Mouse (Mus musculus): ENCODE data around the gene Zfp36l2. TPM values are rescaled to one million over a fixed set of nuclear protein-coding genes. Genes with fewer than 3 reads are reported as not detected.

Zfp36l2 gene
- polyA plus RNA-seq, 1 experiment from 2014 or later: 25.5 TPM

DNA sequence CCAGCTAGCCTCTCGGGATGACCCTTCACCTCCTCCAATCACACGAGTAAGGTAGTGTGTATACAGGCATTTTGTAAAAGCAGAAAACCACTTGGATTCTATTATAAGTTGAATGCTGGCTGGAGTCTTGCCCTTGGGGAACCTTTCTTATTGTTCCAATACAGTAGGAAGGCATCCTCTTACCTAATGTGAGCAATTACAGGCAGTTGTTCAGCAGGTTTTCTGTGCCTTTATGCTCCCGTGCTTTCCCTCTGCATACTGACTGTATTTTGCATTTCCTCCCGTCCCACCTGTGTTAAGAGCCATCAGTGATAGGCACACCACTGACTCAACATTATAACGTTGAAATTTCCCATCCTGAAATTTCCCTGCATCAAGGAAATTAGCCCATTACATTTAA is 17.2 kb upstream of the Zfp36l2 start:
- 0 out of 2 replicates have a peak, but pooled peaks cover 7% of the 10 kb centered on the region for H3K36me3 ChIP-seq (ENCODE audit: control insufficient read depth, insufficient read depth, low read length)
- no peaks in the 10 kb centered on the region for H3K9me3 ChIP-seq (ENCODE audit: control insufficient read depth, low read length)
- 67% methylated on average over 5 of the region's 5 CpGs for WGBS
- no peak overlapping the region for H3K4me3 ChIP-seq (ENCODE audit: low read depth, low read length)
- DNase-seq (ENCODE audit: low spot score) (peak; percentile 51), ATAC-seq (ENCODE audit: low read depth) (no peak)
- H3K27ac ChIP-seq (replicated peaks; ENCODE audit: low read depth, low read length): no peak overlapping the region
- no peak overlapping the region for H3K9ac ChIP-seq (ENCODE audit: low read depth, low read length)
- H3K4me1 ChIP-seq (ENCODE audit: control insufficient read depth, insufficient read depth, low read length): peaks cover 15% of the 10 kb centered on the region; the same call in 1 of the 2 replicates
- H3K27me3 ChIP-seq (replicated peaks; ENCODE audit: control insufficient read depth, insufficient read depth, low read length): no peaks in the 10 kb centered on the region
- H3K4me2 ChIP-seq (ENCODE audit: low read depth, low read length): no peak overlapping the region

DNA sequence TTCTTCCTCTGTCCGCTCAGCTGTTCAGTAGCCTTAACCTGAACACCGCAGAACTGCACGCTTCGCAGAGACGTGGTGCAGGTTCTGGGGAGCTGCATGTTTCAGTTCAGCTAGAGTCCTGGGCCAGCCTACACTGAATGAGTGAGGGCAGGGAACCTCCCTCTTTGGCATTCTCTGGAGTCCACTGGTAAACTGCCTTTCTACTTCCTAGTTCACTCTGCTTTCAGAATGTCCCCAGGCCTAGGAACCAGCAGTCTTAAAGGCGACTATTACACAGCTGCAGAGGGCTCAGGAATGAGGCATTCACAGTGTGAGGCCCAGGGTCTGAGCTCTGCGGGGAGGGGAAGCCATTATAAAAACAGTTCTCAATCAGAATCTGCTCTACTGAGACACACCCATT is 15.6 kb upstream of the Zfp36l2 start:
- no peak for DNase-seq (ENCODE audit: low spot score)
- Histone ChIP-seq H3K4me3 (ENCODE audit: low read depth, low read length) (no peak overlapping the region), H3K27ac (replicated peaks; ENCODE audit: low read depth, low read length) (peak overlapping the region; percentile 44; the same call in 1 of the 2 replicates), H3K9me3 (ENCODE audit: control insufficient read depth, low read length) (no peaks in the 10 kb centered on the region), H3K27me3 (replicated peaks; ENCODE audit: control insufficient read depth, insufficient read depth, low read length) (no peaks in the 10 kb centered on the region), H3K4me1 (ENCODE audit: control insufficient read depth, insufficient read depth, low read length) (peaks cover 15% of the 10 kb centered on the region; the same call in 1 of the 2 replicates), H3K36me3 (ENCODE audit: control insufficient read depth, insufficient read depth, low read length) (0 out of 2 replicates have a peak, but pooled peaks cover 12% of the 10 kb centered on the region), H3K4me2 (ENCODE audit: low read depth, low read length) (no peak overlapping the region), H3K9ac (ENCODE audit: low read depth, low read length) (no peak overlapping the region)
- ATAC-seq (ENCODE audit: low read depth): 0 out of 2 replicates have a peak, but pooled peaks have one; percentile 20
- WGBS: 58% methylated on average over 7 of the region's 7 CpGs

DNA sequence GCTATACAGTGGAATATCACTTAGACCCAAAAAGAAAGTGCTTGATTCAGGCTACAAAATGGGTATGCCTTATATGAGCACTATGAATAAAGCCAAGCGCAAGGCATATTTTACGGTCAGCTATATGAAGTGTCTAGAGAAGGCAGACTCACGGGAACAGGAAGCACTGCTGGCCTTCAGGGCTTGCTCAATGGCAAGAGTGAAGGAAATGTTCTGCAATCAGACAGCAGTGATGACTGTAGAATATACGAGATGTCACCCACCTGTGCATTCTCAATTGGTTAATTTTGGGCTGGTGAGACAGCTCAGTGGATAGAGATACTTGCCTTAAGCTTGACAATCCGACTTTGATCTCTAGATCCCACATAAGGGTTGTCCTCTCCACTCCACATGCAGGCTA is 13.4 kb upstream of the Zfp36l2 start:
- no peak for DNase-seq (ENCODE audit: low spot score)
- no peaks in the 10 kb centered on the region for H3K9me3 ChIP-seq (ENCODE audit: control insufficient read depth, low read length)
- no peak for ATAC-seq (ENCODE audit: low read depth)
- no peak overlapping the region for H3K4me3 ChIP-seq (ENCODE audit: low read depth, low read length)
- peaks cover 13% of the 10 kb centered on the region; the same call in 1 of the 2 replicates for H3K4me1 ChIP-seq (ENCODE audit: control insufficient read depth, insufficient read depth, low read length)
- H3K27me3 ChIP-seq (replicated peaks; ENCODE audit: control insufficient read depth, insufficient read depth, low read length): no peaks in the 10 kb centered on the region
- H3K27ac ChIP-seq (replicated peaks; ENCODE audit: low read depth, low read length): no peak overlapping the region
- H3K9ac ChIP-seq (ENCODE audit: low read depth, low read length): no peak overlapping the region
- H3K4me2 ChIP-seq (ENCODE audit: low read depth, low read length): no peak overlapping the region
- 93% methylated on average over 5 of the region's 5 CpGs for WGBS
- H3K36me3 ChIP-seq (ENCODE audit: control insufficient read depth, insufficient read depth, low read length): 0 out of 2 replicates have a peak, but pooled peaks cover 12% of the 10 kb centered on the region

DNA sequence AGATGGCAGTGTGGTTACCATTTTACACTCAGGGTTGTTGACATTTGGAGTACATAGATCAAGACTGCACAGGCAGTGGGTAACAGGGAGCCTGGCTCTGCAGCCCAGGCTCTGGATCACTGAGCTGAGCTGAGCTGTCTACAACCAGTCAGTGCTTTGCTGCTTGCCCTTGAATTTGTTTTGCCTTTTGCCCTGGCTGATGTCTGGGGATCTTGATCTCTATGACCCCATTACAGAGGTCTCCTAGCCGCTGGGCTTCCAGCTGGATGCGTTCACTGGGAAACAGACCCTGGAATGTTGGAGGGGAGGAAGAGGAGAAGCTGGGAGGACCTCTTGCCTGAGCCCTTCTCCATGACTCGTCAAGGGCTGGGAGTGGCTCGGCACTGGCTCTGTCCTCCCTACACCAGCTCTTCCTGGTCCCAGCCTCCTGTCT is 10.2 kb upstream of the Zfp36l2 start:
- H3K4me3 ChIP-seq (ENCODE audit: low read depth, low read length): no peak overlapping the region
- no peak overlapping the region for H3K4me2 ChIP-seq (ENCODE audit: low read depth, low read length)
- no peaks in the 10 kb centered on the region for H3K27me3 ChIP-seq (replicated peaks; ENCODE audit: control insufficient read depth, insufficient read depth, low read length)
- H3K4me1 ChIP-seq (ENCODE audit: control insufficient read depth, insufficient read depth, low read length): no peaks in the 10 kb centered on the region
- H3K36me3 ChIP-seq (ENCODE audit: control insufficient read depth, insufficient read depth, low read length): 0 out of 2 replicates have a peak, but pooled peaks cover 5% of the 10 kb centered on the region
- no peak overlapping the region for H3K9ac ChIP-seq (ENCODE audit: low read depth, low read length)
- DNase-seq (ENCODE audit: low spot score): no peak
- ATAC-seq (ENCODE audit: low read depth): no peak; the same call in 1 of the 2 replicates
- H3K9me3 ChIP-seq (ENCODE audit: control insufficient read depth, low read length): no peaks in the 10 kb centered on the region
- WGBS: 43% methylated on average over 4 of the region's 4 CpGs
- no peak overlapping the region for H3K27ac ChIP-seq (replicated peaks; ENCODE audit: low read depth, low read length)

DNA sequence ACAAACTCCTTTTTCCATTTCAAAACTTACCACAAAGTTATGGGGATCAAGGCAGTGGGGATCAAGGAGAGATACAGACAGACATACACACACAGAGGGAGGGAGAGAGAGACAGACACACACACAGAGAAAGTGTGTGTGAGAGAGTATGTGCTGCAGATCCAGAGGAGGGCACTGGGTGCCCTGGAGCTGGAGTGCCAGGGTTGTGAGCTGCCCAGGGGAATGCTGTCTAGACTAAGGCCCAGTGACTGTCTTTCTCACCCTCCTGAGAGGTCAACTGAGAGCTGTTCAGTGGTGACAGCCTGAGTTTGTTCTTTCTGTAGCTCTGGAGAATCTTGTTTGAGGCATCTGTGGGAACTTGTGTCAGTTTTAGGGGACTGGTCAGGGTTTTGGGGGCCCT is 8.6 kb upstream of the Zfp36l2 start:
- H3K4me1 ChIP-seq (ENCODE audit: control insufficient read depth, insufficient read depth, low read length): no peaks in the 10 kb centered on the region
- no peak overlapping the region for H3K27ac ChIP-seq (replicated peaks; ENCODE audit: low read depth, low read length)
- no peak overlapping the region for H3K9ac ChIP-seq (ENCODE audit: low read depth, low read length)
- no peaks in the 10 kb centered on the region for H3K9me3 ChIP-seq (ENCODE audit: control insufficient read depth, low read length)
- H3K4me2 ChIP-seq (ENCODE audit: low read depth, low read length): no peak overlapping the region
- no peaks in the 10 kb centered on the region for H3K27me3 ChIP-seq (replicated peaks; ENCODE audit: control insufficient read depth, insufficient read depth, low read length)
- no peak overlapping the region for H3K4me3 ChIP-seq (ENCODE audit: low read depth, low read length)
- DNase-seq (ENCODE audit: low spot score): no peak
- peaks cover 15% of the 10 kb centered on the region for H3K36me3 ChIP-seq (ENCODE audit: control insufficient read depth, insufficient read depth, low read length)
- ATAC-seq (ENCODE audit: low read depth): no peak

DNA sequence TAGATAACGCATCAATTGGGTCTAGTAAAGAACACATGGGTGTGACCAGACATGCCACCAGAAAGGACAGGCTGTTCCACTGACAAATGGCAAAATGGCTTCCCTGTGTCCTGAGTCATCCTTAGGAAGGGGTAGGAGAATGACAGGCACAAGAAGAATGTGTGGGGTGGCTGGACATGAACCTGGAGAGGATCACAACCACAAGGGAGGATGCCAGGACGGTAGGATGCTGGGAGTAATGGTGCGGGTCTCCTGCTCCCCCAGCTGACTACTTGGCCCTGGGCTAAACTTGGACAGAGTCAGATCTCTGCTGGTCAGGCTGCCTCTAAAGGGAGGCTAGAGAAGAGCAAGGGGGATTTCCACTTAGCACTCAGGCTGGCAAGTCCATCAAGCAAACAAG is 8.1 kb upstream of the Zfp36l2 start:
- Histone ChIP-seq H3K9me3 (ENCODE audit: control insufficient read depth, low read length) (no peaks in the 10 kb centered on the region), H3K4me1 (ENCODE audit: control insufficient read depth, insufficient read depth, low read length) (no peaks in the 10 kb centered on the region), H3K4me3 (ENCODE audit: low read depth, low read length) (no peak overlapping the region), H3K27me3 (replicated peaks; ENCODE audit: control insufficient read depth, insufficient read depth, low read length) (no peaks in the 10 kb centered on the region), H3K9ac (ENCODE audit: low read depth, low read length) (no peak overlapping the region), H3K36me3 (ENCODE audit: control insufficient read depth, insufficient read depth, low read length) (peaks cover 15% of the 10 kb centered on the region), H3K27ac (replicated peaks; ENCODE audit: low read depth, low read length) (no peak overlapping the region), H3K4me2 (ENCODE audit: low read depth, low read length) (no peak overlapping the region)
- no peak for ATAC-seq (ENCODE audit: low read depth)
- 83% methylated on average over 3 of the region's 3 CpGs for WGBS
- no peak for DNase-seq (ENCODE audit: low spot score)

DNA sequence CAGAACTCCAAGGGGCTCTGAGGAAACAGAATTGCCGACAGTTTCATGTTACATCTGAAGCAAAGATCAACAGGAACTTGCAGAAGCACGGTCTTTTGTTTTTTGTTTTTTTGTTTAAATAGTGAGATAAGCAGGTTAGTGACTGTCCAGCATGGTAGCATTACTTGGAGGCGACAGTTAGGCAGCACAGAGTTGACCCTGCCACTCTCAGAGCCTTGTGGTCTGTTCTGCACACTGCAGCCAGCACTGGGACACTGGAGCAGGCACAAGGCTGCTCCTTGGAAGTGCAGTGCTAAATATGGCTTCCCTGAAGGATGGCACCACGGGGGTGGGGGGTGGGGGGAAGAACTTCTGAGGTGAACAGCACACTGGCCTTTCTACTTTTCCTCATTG is 7.3 kb upstream of the Zfp36l2 start:
- no peak overlapping the region for H3K27ac ChIP-seq (replicated peaks; ENCODE audit: low read depth, low read length)
- H3K36me3 ChIP-seq (ENCODE audit: control insufficient read depth, insufficient read depth, low read length): peaks cover 15% of the 10 kb centered on the region
- H3K4me3 ChIP-seq (ENCODE audit: low read depth, low read length): no peak overlapping the region
- H3K9ac ChIP-seq (ENCODE audit: low read depth, low read length): no peak overlapping the region
- no peaks in the 10 kb centered on the region for H3K27me3 ChIP-seq (replicated peaks; ENCODE audit: control insufficient read depth, insufficient read depth, low read length)
- no peak for ATAC-seq (ENCODE audit: low read depth)
- no peak overlapping the region for H3K4me2 ChIP-seq (ENCODE audit: low read depth, low read length)
- H3K4me1 ChIP-seq (ENCODE audit: control insufficient read depth, insufficient read depth, low read length): 0 out of 2 replicates have a peak, but pooled peaks cover 3% of the 10 kb centered on the region
- no peaks in the 10 kb centered on the region for H3K9me3 ChIP-seq (ENCODE audit: control insufficient read depth, low read length)
- no peak for DNase-seq (ENCODE audit: low spot score)
- WGBS: 24% methylated on average over 4 of the region's 4 CpGs

DNA sequence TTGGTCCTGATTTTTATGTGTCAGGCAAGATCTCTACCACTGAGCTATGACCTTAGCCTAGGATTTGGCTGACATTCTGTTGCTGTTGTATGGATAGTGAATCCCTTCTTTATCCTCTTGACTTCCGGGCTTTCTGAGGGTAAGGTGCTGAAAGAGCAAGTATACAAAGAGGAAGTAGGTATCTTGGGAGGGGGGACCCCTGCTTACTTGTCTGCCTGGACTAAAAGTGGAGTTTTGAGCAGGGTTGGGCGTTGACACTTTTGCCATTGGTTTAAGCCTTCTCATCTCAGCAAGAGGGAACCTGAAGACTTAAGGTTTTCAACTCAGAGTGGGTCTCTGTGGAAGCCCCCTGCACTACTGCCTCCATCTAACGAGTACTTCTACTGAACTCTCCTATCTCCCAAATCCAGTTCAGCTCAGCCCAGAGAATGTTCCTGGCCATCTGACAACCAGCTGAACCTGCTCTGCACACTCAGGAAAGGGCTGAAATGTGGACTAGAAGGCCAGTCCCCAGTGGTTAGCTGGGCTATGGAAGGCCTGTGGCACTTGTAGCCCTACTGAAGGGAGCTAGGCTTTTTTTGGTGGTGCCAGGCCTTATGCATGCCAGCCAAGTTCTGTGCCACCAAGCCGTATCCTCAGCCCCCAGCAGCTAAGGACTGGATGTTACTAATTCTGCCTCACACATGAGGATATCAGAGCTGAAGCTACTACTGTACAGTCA is 6.7 kb upstream of the Zfp36l2 start:
- no peaks in the 10 kb centered on the region for H3K27me3 ChIP-seq (replicated peaks; ENCODE audit: control insufficient read depth, insufficient read depth, low read length)
- DNase-seq (ENCODE audit: low spot score) (no peak), ATAC-seq (ENCODE audit: low read depth) (no peak)
- H3K4me2 ChIP-seq (ENCODE audit: low read depth, low read length): no peak overlapping the region
- no peak overlapping the region for H3K9ac ChIP-seq (ENCODE audit: low read depth, low read length)
- 0 out of 2 replicates have a peak, but pooled peaks cover 3% of the 10 kb centered on the region for H3K4me1 ChIP-seq (ENCODE audit: control insufficient read depth, insufficient read depth, low read length)
- WGBS: 71% methylated on average over 4 of the region's 4 CpGs
- H3K9me3 ChIP-seq (ENCODE audit: control insufficient read depth, low read length): no peaks in the 10 kb centered on the region
- no peak overlapping the region for H3K27ac ChIP-seq (replicated peaks; ENCODE audit: low read depth, low read length)
- no peak overlapping the region for H3K4me3 ChIP-seq (ENCODE audit: low read depth, low read length)
- peaks cover 10% of the 10 kb centered on the region for H3K36me3 ChIP-seq (ENCODE audit: control insufficient read depth, insufficient read depth, low read length)

DNA sequence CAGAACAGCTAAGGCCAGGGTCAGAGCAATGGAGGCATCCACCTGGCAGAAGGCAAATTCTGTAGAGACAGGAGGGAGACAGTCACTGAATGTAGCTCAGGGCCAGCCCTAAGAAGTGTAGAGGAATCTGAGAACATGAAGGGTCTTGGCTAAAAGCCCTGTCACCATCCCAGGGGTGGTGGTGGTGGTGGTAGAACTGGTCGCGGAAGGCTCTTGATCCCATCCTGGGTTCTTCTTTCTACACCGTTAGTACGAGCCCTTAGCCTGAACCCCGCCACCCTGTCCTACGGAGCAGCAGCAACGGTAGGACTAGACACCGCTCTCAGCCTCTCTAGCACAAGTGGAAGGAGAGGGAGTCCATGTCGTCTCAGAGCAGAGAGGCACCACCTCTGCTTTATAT is 5.7 kb upstream of the Zfp36l2 start:
- ATAC-seq (ENCODE audit: low read depth) (no peak), DNase-seq (ENCODE audit: low spot score) (no peak)
- 86% methylated on average over 9 of the region's 9 CpGs for WGBS
- Histone ChIP-seq H3K4me2 (ENCODE audit: low read depth, low read length) (no peak overlapping the region), H3K4me1 (ENCODE audit: control insufficient read depth, insufficient read depth, low read length) (peaks cover 10% of the 10 kb centered on the region), H3K9me3 (ENCODE audit: control insufficient read depth, low read length) (no peaks in the 10 kb centered on the region), H3K9ac (ENCODE audit: low read depth, low read length) (no peak overlapping the region), H3K4me3 (ENCODE audit: low read depth, low read length) (no peak overlapping the region), H3K27me3 (replicated peaks; ENCODE audit: control insufficient read depth, insufficient read depth, low read length) (no peaks in the 10 kb centered on the region), H3K36me3 (ENCODE audit: control insufficient read depth, insufficient read depth, low read length) (peaks cover 10% of the 10 kb centered on the region), H3K27ac (replicated peaks; ENCODE audit: low read depth, low read length) (no peak overlapping the region)
